Mouse (Mus musculus) heart, embryonic 16.5 days (tissue): ENCODE measurements at regions not wholly inside any gene's neighbourhood (a gene's known extent, or its start where the extent isn't known, plus 50 kb on each side); places are given as distances from the start of the nearest gene placed in this dataset.

ENCODE experiments used
- ATAC-seq: fragments of 200-750 bp; cut with Nextera tagmentation; replicated peaks from 2 replicates; pipeline ENCODE4 v1.8.0; 2017; ENCODE audit warnings: moderate number of reproducible peaks; ENCODE audit not compliant: insufficient read depth, low FRiP score; ENCODE audit errors: extremely low read depth
- H3K27ac ChIP-seq: fragments of 300-500 bp; sonication (generic); 2 replicates; pipeline ENCODE4 v1.5.1; 2014; ENCODE audit warnings: mild to moderate bottlenecking, low read length, control low read depth, moderate library complexity
- H3K27me3 ChIP-seq: fragments of 300-500 bp; sonication (generic); 2 replicates; pipeline ENCODE4 v1.6.1; 2014; ENCODE audit warnings: low read length, mixed read lengths; ENCODE audit not compliant: control insufficient read depth, insufficient read depth
- H3K36me3 ChIP-seq: fragments of 300-500 bp; sonication (generic); 2 replicates; pipeline ENCODE4 v1.6.1; 2014; ENCODE audit not compliant: control insufficient read depth, insufficient read depth
- H3K4me1 ChIP-seq: fragments of 300-500 bp; sonication (generic); 2 replicates; pipeline ENCODE4 v1.6.1; 2014; ENCODE audit warnings: low read length, mixed read lengths; ENCODE audit not compliant: control insufficient read depth, insufficient read depth
- H3K4me2 ChIP-seq: fragments of 300-500 bp; sonication (generic); 2 replicates; pipeline ENCODE4 v1.6.1; 2014; ENCODE audit warnings: low read depth, mild to moderate bottlenecking, control low read depth, low read length
- H3K4me3 ChIP-seq: fragments of 300-500 bp; sonication (generic); 2 replicates; pipeline ENCODE4 v1.5.1; 2014; ENCODE audit warnings: mild to moderate bottlenecking, control low read depth, low read length
- H3K9ac ChIP-seq: fragments of 300-500 bp; sonication (generic); 2 replicates; pipeline ENCODE4 v1.6.1; 2014; ENCODE audit warnings: low read length, control low read depth
- H3K9me3 ChIP-seq: fragments of 300-500 bp; sonication (generic); replicated peaks from 2 replicates; pipeline ENCODE4 v1.6.1; 2016; ENCODE audit warnings: low read length; ENCODE audit not compliant: control insufficient read depth
- whole genome bisulfite sequencing: fragments of 180-500 bp; shearing (Covaris S2); extraction: QIAGEN DNeasy Blood & Tissue Kit; methylation state at CpG from one replicate; pipeline ENCODE4 v1.1.7; 2014; 5-methylcytosine and 5-hydroxymethylcytosine counted together

DNA sequence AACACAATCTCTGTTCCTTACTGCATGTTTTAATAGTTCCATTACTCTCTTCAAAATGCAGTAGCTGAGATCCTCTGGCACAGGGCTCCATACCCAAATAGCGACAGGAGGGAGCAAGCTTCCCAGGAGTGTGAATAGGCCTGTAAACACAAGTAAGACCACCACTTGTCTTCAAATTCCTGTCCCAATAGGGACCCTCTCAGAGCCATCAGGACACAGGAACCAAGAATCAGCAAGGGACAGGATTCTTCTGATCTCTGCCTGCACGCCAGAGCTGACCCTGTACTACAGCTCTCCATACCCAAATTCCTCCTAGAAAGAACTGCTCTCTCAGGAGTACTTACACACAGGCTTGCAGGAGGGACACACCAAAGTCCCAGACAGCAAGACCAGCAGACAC, 200.9 kb upstream of the Creb1 start:
- H3K9ac ChIP-seq: no peak overlapping the region
- H3K27me3 ChIP-seq: no peaks in the 10 kb centered on the region
- WGBS: 77% methylated on average over 2 of the region's 2 CpGs
- H3K4me2 ChIP-seq: no peak overlapping the region
- ATAC-seq: no peak
- no peak overlapping the region for H3K27ac ChIP-seq
- no peak overlapping the region for H3K4me3 ChIP-seq
- no peaks in the 10 kb centered on the region for H3K4me1 ChIP-seq
- H3K36me3 ChIP-seq: no peaks in the 10 kb centered on the region
- 0 out of 2 replicates have a peak, but pooled peaks cover 3% of the 10 kb centered on the region for H3K9me3 ChIP-seq

- H3K4me3 ChIP-seq: no peak overlapping the region
- no peak overlapping the region for H3K27ac ChIP-seq
- 71% methylated on average over 2 of the region's 2 CpGs for WGBS
- ATAC-seq: no peak
- H3K4me2 ChIP-seq: no peak overlapping the region
- H3K4me1 ChIP-seq: no peaks in the 10 kb centered on the region
- H3K36me3 ChIP-seq: no peaks in the 10 kb centered on the region
- no peaks in the 10 kb centered on the region for H3K27me3 ChIP-seq
- H3K9ac ChIP-seq: no peak overlapping the region
- H3K9me3 ChIP-seq: 0 out of 2 replicates have a peak, but pooled peaks cover 6% of the 10 kb centered on the region
Measured at GRCm38 (mm10) chr1:64330721-64331120, 201.7 kb upstream of the Creb1 start.

DNA sequence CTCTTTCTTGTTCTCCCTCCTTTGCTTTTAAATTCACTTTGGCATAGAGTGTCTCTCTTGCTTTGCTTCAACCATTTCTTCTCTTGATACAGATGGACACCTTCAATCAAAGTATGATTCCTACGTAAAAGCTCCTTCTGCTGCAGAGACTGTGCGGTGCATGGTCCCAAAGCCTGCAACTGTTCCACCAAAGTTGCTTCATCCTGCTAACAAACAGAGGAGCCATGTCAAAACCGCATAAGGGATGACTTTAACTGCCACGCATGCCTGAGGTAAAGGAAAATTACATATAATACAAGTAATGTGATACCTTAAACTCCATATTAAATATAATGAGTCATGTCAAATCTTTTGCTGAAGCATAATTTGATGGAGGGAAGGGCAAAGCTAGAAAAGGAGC, 200.1 kb upstream of the Klf7 start:
- H3K4me3 ChIP-seq: no peak overlapping the region
- H3K27me3 ChIP-seq: no peaks in the 10 kb centered on the region
- ATAC-seq: no peak
- no peaks in the 10 kb centered on the region for H3K36me3 ChIP-seq
- no peak overlapping the region for H3K4me2 ChIP-seq
- H3K4me1 ChIP-seq: peaks cover 6% of the 10 kb centered on the region
- 0 out of 2 replicates have a peak, but pooled peaks cover 4% of the 10 kb centered on the region for H3K9me3 ChIP-seq
- 89% methylated on average over 4 of the region's 4 CpGs for WGBS
- H3K9ac ChIP-seq: no peak overlapping the region
- H3K27ac ChIP-seq: no peak overlapping the region

DNA sequence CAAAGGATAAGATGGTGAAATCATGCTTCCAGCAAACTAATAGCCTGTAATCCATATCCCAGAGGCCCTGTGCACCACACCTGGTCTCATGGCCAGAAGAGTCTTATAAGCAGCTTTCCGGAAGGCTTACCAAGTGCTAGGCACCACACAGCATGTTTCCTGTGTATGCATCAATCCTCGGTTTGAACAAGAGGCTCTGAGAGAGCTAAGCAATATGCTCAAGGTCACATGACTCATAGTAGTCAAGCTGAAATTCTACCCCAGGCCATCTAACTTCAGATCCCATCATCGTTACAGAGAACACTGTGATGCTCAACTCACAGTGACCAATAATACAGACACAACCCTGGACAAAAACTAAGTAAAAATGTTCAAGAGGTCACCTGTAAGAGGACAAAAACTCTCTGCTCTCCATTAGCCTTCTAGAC, 197.1 kb upstream of the Klf7 start:
- Histone ChIP-seq H3K27me3 (no peaks in the 10 kb centered on the region), H3K9ac (no peak overlapping the region), H3K27ac (no peak overlapping the region), H3K9me3 (no peaks in the 10 kb centered on the region), H3K4me2 (no peak overlapping the region), H3K36me3 (no peaks in the 10 kb centered on the region), H3K4me3 (no peak overlapping the region), H3K4me1 (peaks cover 12% of the 10 kb centered on the region)
- WGBS: 64% methylated on average over 3 of the region's 3 CpGs
- ATAC-seq: no peak

- Histone ChIP-seq H3K4me2 (no peak overlapping the region), H3K27ac (no peak overlapping the region), H3K27me3 (no peaks in the 10 kb centered on the region), H3K4me1 (peaks cover 12% of the 10 kb centered on the region), H3K4me3 (no peak overlapping the region), H3K9ac (no peak overlapping the region), H3K36me3 (no peaks in the 10 kb centered on the region), H3K9me3 (no peaks in the 10 kb centered on the region)
- WGBS: 70% methylated on average over 8 of the region's 8 CpGs
- ATAC-seq: no peak
Measured at GRCm38 (mm10) chr1:64318440-64319154, 196.5 kb upstream of the Klf7 start.

- H3K4me1 ChIP-seq: peaks cover 12% of the 10 kb centered on the region
- peak overlapping the region; percentile 59 for H3K27ac ChIP-seq
- no peaks in the 10 kb centered on the region for H3K36me3 ChIP-seq
- no peak overlapping the region for H3K4me2 ChIP-seq
- H3K9ac ChIP-seq: no peak overlapping the region
- peak; percentile 78 for ATAC-seq
- WGBS: 42% methylated on average over 5 of the region's 5 CpGs
- H3K27me3 ChIP-seq: no peaks in the 10 kb centered on the region
- H3K4me3 ChIP-seq: no peak overlapping the region
- no peaks in the 10 kb centered on the region for H3K9me3 ChIP-seq
Measured at GRCm38 (mm10) chr1:64317032-64317636, 195.1 kb upstream of the Klf7 start.

- ATAC-seq: no peak
- H3K27me3 ChIP-seq: no peaks in the 10 kb centered on the region
- H3K9me3 ChIP-seq: no peaks in the 10 kb centered on the region
- H3K36me3 ChIP-seq: no peaks in the 10 kb centered on the region
- H3K4me2 ChIP-seq: no peak overlapping the region
- 44% methylated on average over 3 of the region's 3 CpGs for WGBS
- H3K27ac ChIP-seq: no peak overlapping the region
- peaks cover 6% of the 10 kb centered on the region for H3K4me1 ChIP-seq
- H3K4me3 ChIP-seq: no peak overlapping the region
- no peak overlapping the region for H3K9ac ChIP-seq
Measured at GRCm38 (mm10) chr1:64311371-64311770, 189.3 kb upstream of the Klf7 start.

GRCm38 (mm10) chr1:64308560-64308959, 186.5 kb upstream of the Klf7 start:
- Histone ChIP-seq H3K4me2 (no peak overlapping the region), H3K4me1 (peaks cover 23% of the 10 kb centered on the region), H3K27me3 (no peaks in the 10 kb centered on the region), H3K36me3 (no peaks in the 10 kb centered on the region), H3K27ac (peak overlapping the region; percentile 53), H3K9me3 (no peaks in the 10 kb centered on the region), H3K9ac (no peak overlapping the region), H3K4me3 (no peak overlapping the region)
- ATAC-seq: no peak
- 85% methylated on average over 15 of the region's 15 CpGs for WGBS

DNA sequence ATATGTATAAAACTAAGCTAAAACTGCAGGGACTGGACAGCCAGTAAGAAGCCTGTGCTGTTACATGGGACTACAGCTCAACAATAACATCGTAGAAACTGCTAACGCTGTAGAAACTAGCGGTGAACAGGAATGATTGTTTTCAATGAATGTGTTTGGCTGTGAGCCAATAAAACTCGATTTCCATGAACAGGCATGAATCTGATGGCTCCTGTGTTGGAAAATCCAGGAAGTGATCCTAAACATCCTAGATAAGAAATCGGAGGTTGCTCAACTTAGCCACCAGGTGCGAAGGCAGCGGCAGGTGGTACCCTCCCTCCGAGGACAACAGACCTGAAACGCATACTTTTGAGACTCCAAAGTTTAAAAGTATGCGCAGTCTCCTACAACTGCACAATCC, 186.0 kb upstream of the Klf7 start:
- no peaks in the 10 kb centered on the region for H3K9me3 ChIP-seq
- H3K4me3 ChIP-seq: no peak overlapping the region
- H3K27ac ChIP-seq: peak overlapping the region; percentile 53
- peaks cover 23% of the 10 kb centered on the region for H3K4me1 ChIP-seq
- H3K36me3 ChIP-seq: no peaks in the 10 kb centered on the region
- no peak for ATAC-seq
- WGBS: 52% methylated on average over 10 of the region's 10 CpGs
- no peaks in the 10 kb centered on the region for H3K27me3 ChIP-seq
- H3K9ac ChIP-seq: no peak overlapping the region
- no peak overlapping the region for H3K4me2 ChIP-seq
